Mouse (Mus musculus): Measurements from ENCODE around the gene Cfap45.

DNA sequence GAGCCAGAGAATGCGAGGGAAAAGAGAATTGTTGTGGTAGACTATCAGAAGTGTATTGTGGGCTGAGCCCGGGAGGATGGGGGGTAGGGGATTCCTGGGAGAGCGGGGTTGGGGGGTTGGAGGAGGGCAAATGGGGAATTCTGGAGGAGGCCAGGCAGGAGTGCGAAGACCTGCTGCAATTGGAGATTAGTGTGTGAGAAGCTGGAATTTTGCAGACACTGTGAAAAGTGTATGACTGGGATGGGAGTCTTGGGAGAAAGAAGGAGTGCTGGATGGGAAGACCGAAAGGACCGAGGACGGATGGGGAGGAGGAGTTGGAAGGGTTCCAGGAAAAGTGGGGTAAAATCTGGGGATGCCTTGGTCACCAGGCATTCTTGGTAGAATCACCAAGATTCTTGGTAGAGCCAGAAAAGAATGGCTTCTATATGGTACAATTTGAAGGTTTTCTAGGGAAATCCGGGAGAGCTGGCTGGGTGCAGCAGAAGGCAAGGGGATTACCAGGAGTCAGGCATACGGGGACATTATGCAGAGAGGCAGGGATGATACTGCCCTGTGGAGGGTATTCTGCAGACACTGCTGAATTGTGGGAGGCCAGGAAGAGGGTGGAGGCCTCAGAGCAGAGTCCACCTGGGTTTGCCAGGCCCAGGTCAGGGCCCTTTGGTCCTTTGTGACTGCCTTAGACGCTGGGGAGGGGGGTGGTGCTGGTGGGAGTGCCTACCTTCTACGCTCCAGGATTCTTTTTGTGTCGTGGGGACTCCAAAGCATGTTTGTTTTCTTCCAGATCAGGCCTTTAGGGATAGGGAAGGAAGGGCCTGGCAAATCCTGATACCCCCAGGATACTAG is 37.9 kb upstream of the Cfap45 start:
- no peak for TF ChIP-seq POLR2A (IDR thresholded peaks at IDR 0.05; ENCODE audit: borderline replicate concordance, low read depth, low read length)
- TF ChIP-seq CTCF (IDR thresholded peaks at IDR 0.05; ENCODE audit: low read depth, low read length) = no peak
